Mouse (Mus musculus): ENCODE data around the gene Vmn1r220.

GRCm38 (mm10) chr13:23187875-23188274, at the start of gene Vmn1r220:
- TF ChIP-seq CTCF (IDR thresholded peaks at IDR 0.05; ENCODE audit: borderline replicate concordance, extremely low read depth, insufficient read depth, insufficient read length) (no peak), POLR2A (IDR thresholded peaks at IDR 0.05; ENCODE audit: borderline replicate concordance, extremely low read depth, insufficient read depth, insufficient read length, poor library complexity, severe bottlenecking) (no peak)

Measured in brain, embryonic 14.5 days (tissue).